ENCODE assay signal across 8 mouse cellular contexts in genomic region chr6:115676452-115677128, GRCm38 (mm10). TPM values are rescaled to one million over a fixed set of nuclear protein-coding genes. Genes with fewer than 3 reads are reported as not detected.
DNase-seq lines count a peak whose midpoint lies in the region; ATAC-seq and TF ChIP-seq lines count a peak whose summit lies in the region.

Gene Raf1 (minus strand): TSS chr6:115676635.

- DNase-seq in 3T3-L1 (ENCODE audit: low read depth, low spot score), result peak; percentile 97
- DNase-seq in adrenal gland, postnatal 4 days (ENCODE audit: low spot score in 2 of 2), result peak; percentile 91 to 93
- DNase-seq in embryonic facial prominence, embryonic 14.5 days (ENCODE audit: low spot score), result peak; percentile 99
- peak; percentile 97 for DNase-seq in heart, adult 8-10 months (ENCODE audit: low spot score)
- peak; percentile 99 for DNase-seq in kidney, adult 9 months
- DNase-seq in limb, embryonic 14.5 days (ENCODE audit: low spot score), result peak; percentile 97
- DNase-seq in midbrain, postnatal 0 days (ENCODE audit: low spot score), result peak; percentile 99
- DNase-seq in spleen, postnatal 14 days (ENCODE audit: low spot score in 2 of 2), result peak; percentile 92 to 95

- peaks cover 20% of the 10 kb centered on the region for H3K4me1 ChIP-seq in embryonic facial prominence, embryonic 14.5 days (ENCODE audit: control insufficient read depth, insufficient read depth, low read length)
- peaks cover 14% of the 10 kb centered on the region for H3K4me1 ChIP-seq in limb, embryonic 14.5 days (ENCODE audit: control insufficient read depth, insufficient read depth, low read length)
- H3K4me1 ChIP-seq in midbrain, postnatal 0 days (ENCODE audit: insufficient read depth, low read length), result no peaks in the 10 kb centered on the region; the same call in 1 of the 2 replicates

- H3K27ac ChIP-seq in embryonic facial prominence, embryonic 14.5 days (replicated peaks; ENCODE audit: low read depth, low read length), result peak within 1 kb of the TSS; percentile 99
- peak within 1 kb of the TSS; percentile 99 for H3K27ac ChIP-seq in limb, embryonic 14.5 days (replicated peaks; ENCODE audit: low read depth, low read length)
- peak within 1 kb of the TSS; percentile 99 for H3K27ac ChIP-seq in midbrain, postnatal 0 days (ENCODE audit: low read depth, low read length)

- TF ChIP-seq CTCF in midbrain, postnatal 0 days (IDR thresholded peaks at IDR 0.05), result peak; percentile 8; the same call in 1 of the 2 replicates

- H3K4me2 ChIP-seq in embryonic facial prominence, embryonic 14.5 days (ENCODE audit: low read depth, low read length), result peak within 1 kb of the TSS; percentile 88
- peak within 1 kb of the TSS; percentile 86 for H3K4me2 ChIP-seq in limb, embryonic 14.5 days (replicated peaks; ENCODE audit: low read depth, low read length, severe bottlenecking)
- H3K4me2 ChIP-seq in midbrain, postnatal 0 days (ENCODE audit: low read depth, low read length, poor library complexity, severe bottlenecking), result peak within 1 kb of the TSS; percentile 72

- peak; percentile 99 for ATAC-seq in embryonic facial prominence, embryonic 14.5 days (ENCODE audit: low read depth)
- peak; percentile 98 for ATAC-seq in limb, embryonic 14.5 days (ENCODE audit: low FRiP score, low read depth)
- peak; percentile 99 for ATAC-seq in midbrain, postnatal 0 days (ENCODE audit: low FRiP score)

- peak within 1 kb of the TSS; percentile 100 for H3K4me3 ChIP-seq in embryonic facial prominence, embryonic 14.5 days (ENCODE audit: low read depth, low read length)
- peak within 1 kb of the TSS; percentile 94 for H3K4me3 ChIP-seq in limb, embryonic 14.5 days (replicated peaks; ENCODE audit: low read length)
- peak within 1 kb of the TSS; percentile 92 for H3K4me3 ChIP-seq in midbrain, postnatal 0 days (ENCODE audit: low read depth, low read length)

- H3K27me3 ChIP-seq in embryonic facial prominence, embryonic 14.5 days (replicated peaks; ENCODE audit: control insufficient read depth, insufficient read depth, low read length), result no peaks in the 10 kb centered on the region
- no peaks in the 10 kb centered on the region for H3K27me3 ChIP-seq in limb, embryonic 14.5 days (ENCODE audit: control insufficient read depth, insufficient read depth, low read length)
- no peaks in the 10 kb centered on the region for H3K27me3 ChIP-seq in midbrain, postnatal 0 days (ENCODE audit: insufficient read depth, low read length)

- no peaks in the 10 kb centered on the region for H3K36me3 ChIP-seq in embryonic facial prominence, embryonic 14.5 days (ENCODE audit: control insufficient read depth, insufficient read depth, low read length)
- no peaks in the 10 kb centered on the region for H3K36me3 ChIP-seq in limb, embryonic 14.5 days (ENCODE audit: control insufficient read depth, insufficient read depth, low read length)
- H3K36me3 ChIP-seq in midbrain, postnatal 0 days (ENCODE audit: insufficient read depth, low read length), result no peaks in the 10 kb centered on the region

- peak within 1 kb of the TSS; percentile 100 for H3K9ac ChIP-seq in embryonic facial prominence, embryonic 14.5 days (ENCODE audit: low read depth, low read length)
- peak within 1 kb of the TSS; percentile 99 for H3K9ac ChIP-seq in limb, embryonic 14.5 days (ENCODE audit: low read depth, low read length, severe bottlenecking)
- peak within 1 kb of the TSS; percentile 99 for H3K9ac ChIP-seq in midbrain, postnatal 0 days (replicated peaks; ENCODE audit: low read length, poor library complexity, severe bottlenecking)

- under 1% methylated on average over 43 of the region's 51 CpGs for WGBS in embryonic facial prominence, embryonic 14.5 days
- under 1% methylated on average over 46 of the region's 51 CpGs for WGBS in limb, embryonic 14.5 days
- WGBS in midbrain, postnatal 0 days, result under 1% methylated on average over 51 of the region's 51 CpGs

- no peaks in the 10 kb centered on the region for H3K9me3 ChIP-seq in embryonic facial prominence, embryonic 14.5 days (ENCODE audit: control insufficient read depth, low read length)
- H3K9me3 ChIP-seq in limb, embryonic 14.5 days (ENCODE audit: control insufficient read depth, low read length), result no peaks in the 10 kb centered on the region
- H3K9me3 ChIP-seq in midbrain, postnatal 0 days (ENCODE audit: low read length), result no peaks in the 10 kb centered on the region

- peak; percentile 95 for TF ChIP-seq POLR2A in limb, embryonic 14.5 days (IDR thresholded peaks at IDR 0.05; ENCODE audit: borderline replicate concordance, extremely low read depth, insufficient read depth, insufficient read length)

RNA-seq across cellular contexts. Expression of gene Raf1, which starts in this region (rescaled TPM):
- total RNA-seq in adrenal gland, postnatal 4 days (2021), result 100 to 1,000 TPM; 125 to 131 TPM
- 98.6 and 112 TPM in 2 replicates for polyA plus RNA-seq in embryonic facial prominence, embryonic 14.5 days (2014; fragmentation: Nextera tagmentation; extraction: Ambion mirVana)
- 100 to 1,000 TPM in 3 of 4 experiments, 10 to 100 TPM in 1; 97.6 to 104 (median 102) TPM for total RNA-seq in heart, adult 8-10 months (2022)
- 176 and 197 TPM in 2 replicates for polyA plus RNA-seq in limb, embryonic 14.5 days (2012; rRNA removed)
- polyA plus RNA-seq in limb, embryonic 14.5 days (2014; fragmentation: Nextera tagmentation; extraction: Ambion mirVana), result 120 and 134 TPM in 2 replicates
- 195 and 196 TPM in 2 replicates for total RNA-seq in midbrain, postnatal 0 days (2014; rRNA removed)
- polyA plus RNA-seq in midbrain, postnatal 0 days (2015; fragmentation: Nextera tagmentation; extraction: Ambion mirVana), result 88.2 and 89.1 TPM in 2 replicates

Comparison
In these comparisons a context has a peak if more than half of its experiments do, and no peak if none do; other contexts are left out.
1. Peak in every context shown above with its lines: DNase-seq, ATAC-seq, H3K4me3 ChIP-seq and H3K27ac ChIP-seq.